Mouse (Mus musculus) frontal cortex, adult 2 months (tissue): Measurements from ENCODE around the gene Gm3248. TPM values are rescaled to one million over a fixed set of nuclear protein-coding genes. Genes with fewer than 3 reads are reported as not detected.
"Not testable (repeated sequence)": the region's sequence is repeated elsewhere in the genome, so short reads cannot be mapped to it uniquely, and the experiment has no call there.

ENCODE experiments used
- DNase-seq, 2 experiments: peaks; one replicate each; pipeline ENCODE4 v3.0.0; 2022; ENCODE audit warnings: low spot score in 1 of 2; ENCODE audit errors: extremely low spot score in 1 of 2
- polyA plus RNA-seq: library from polyadenylated mRNA; depleted of rRNA; stranded (reverse); fragments of >200 nt; gene quantifications from 2 replicates; pipeline ENCODE4 v1.2.3, GENCODE M21; 2012; rRNA removed

Gm3248 gene
- polyA plus RNA-seq, result 1.4 TPM in 2 replicates

DNA sequence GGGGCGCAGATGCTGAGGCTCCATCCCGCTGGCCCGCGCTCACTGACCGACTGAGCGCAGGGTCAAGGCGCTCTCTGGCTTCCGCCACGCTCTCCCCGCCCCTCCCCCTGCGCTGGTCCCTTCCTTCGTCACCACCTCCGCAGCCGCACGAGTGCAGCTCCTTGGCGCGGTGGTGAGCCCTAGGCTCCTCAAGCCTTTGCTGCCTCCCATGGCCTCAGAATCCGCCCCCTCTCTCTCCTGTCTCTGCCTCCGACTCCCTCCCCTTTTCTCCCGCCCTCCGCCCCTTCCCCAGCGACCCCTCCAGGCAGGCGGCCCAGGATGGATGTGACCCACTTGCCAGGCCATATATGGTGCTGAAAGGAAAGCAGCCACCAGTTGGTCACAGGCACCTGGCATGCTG lies at the start of gene Gm3248:
Gene Gm3248, minus strand, starts transcription at position 111 of the 400 bp plus-strand sequence.
- peak in 1 of 2 experiments; percentile 23 for DNase-seq

DNA sequence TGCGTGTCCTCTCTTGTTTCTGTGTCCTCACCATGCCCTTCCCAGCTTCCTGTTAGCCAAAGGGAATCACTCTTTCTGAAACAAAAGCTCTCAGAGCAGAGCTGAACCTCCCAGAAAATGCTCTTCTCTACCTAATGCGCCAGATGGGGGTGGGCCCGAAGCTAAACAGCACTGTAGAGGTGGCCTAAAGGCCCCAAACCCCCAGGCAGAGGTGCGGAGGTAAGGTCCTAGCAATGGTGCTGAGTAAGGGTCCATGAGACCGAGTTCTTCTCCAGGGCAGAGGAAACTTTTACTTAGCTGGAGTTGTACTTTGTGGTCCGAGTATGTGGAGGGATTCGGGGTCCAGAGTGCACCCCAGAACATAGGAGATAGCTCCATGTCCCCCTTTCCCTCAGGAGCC lies 25.6 kb upstream of the Gm3248 start:
- not testable (repeated sequence) for DNase-seq

- not testable (repeated sequence) for DNase-seq
Observed at GRCm38 (mm10) chr14:5979037-5979436, 17.5 kb upstream of the Gm3248 start, which contains the start of gene Gm3453. Gene Gm3453, minus strand, starts transcription at chr14:5979137.

- not testable (repeated sequence) for DNase-seq
Observed at GRCm38 (mm10) chr14:5962441-5962840, 896 bp upstream of the Gm3248 start.

GRCm38 (mm10) chr14:5961102-5961501 lies 443 bp downstream of the Gm3248 start:
- peak in 1 of 2 experiments; percentile 4 for DNase-seq

DNA sequence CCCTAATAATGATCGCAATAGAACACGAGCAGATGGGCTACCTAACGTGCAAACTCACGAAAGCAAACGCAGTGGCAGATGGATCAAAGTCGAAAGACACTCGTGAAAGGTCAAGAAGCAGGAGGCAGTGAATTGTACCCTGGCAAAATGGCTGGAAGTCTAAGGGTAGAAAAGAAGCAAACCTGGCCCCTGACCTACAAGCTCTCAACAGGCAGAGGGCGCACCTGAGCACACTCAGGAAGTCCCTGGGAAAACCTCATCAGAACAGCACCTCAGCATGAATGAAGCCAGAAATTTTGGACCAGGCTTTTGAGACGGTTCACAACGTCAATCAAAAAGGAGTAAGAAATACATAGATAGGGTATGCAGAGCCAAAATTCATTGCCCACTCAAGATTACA lies 1.1 kb downstream of the Gm3248 start:
- DNase-seq, result peak in 1 of 2 experiments; percentile 36

- DNase-seq, result not testable (repeated sequence)
Observed at GRCm38 (mm10) chr14:5923276-5923675, 38.3 kb downstream of the Gm3248 start.

- DNase-seq, result not testable (repeated sequence)
Observed at GRCm38 (mm10) chr14:5918330-5918942, 43.1 kb downstream of the Gm3248 start.

GRCm38 (mm10) chr14:5913701-5914100 lies 47.8 kb downstream of the Gm3248 start:
- DNase-seq, result not testable (repeated sequence)

Other genes starting within 250 kb of the Gm3248 start
- 0.21 and 0.38 TPM in 2 replicates for gene Gm3373, start 220.2 kb downstream of the Gm3248 start, polyA plus RNA-seq
- 1.7 and 2.1 TPM in 2 replicates for gene Gm3383, start 153.8 kb downstream of the Gm3248 start, polyA plus RNA-seq
- not detected in 2 replicates for gene Gm3424, start 131.4 kb downstream of the Gm3248 start, polyA plus RNA-seq
- gene Gm8237, start 81.4 kb downstream of the Gm3248 start, polyA plus RNA-seq, result 0.12 and 0.13 TPM in 2 replicates
- not detected in 2 replicates for gene Gm3453, start 17.4 kb upstream of the Gm3248 start, polyA plus RNA-seq
- not detected in 2 replicates for gene Gm6337, start 96.5 kb upstream of the Gm3248 start, polyA plus RNA-seq
- 0.25 and 0.42 TPM in 2 replicates for gene Gm8206, start 132.2 kb upstream of the Gm3248 start, polyA plus RNA-seq
- 1.7 and 2.3 TPM in 2 replicates for gene Gm3468, start 146.9 kb upstream of the Gm3248 start, polyA plus RNA-seq
- gene Gm3476, start 164.1 kb upstream of the Gm3248 start, polyA plus RNA-seq, result not detected in 2 replicates